Mouse (Mus musculus) kidney, embryonic 16.5 days (tissue): ENCODE measurements around the gene Zfp296. TPM values are rescaled to one million over a fixed set of nuclear protein-coding genes. Genes with fewer than 3 reads are reported as not detected.

ENCODE experiments used
- ATAC-seq: fragments of 200-750 bp; cut with Nextera tagmentation; 2 replicates; pipeline ENCODE4 v1.8.0; 2017; ENCODE audit warnings: moderate TSS enrichment; ENCODE audit not compliant: low FRiP score, low TSS enrichment
- H3K27ac ChIP-seq: fragments of 300-500 bp; sonication (generic); 2 replicates; pipeline ENCODE4 v1.5.1; 2014; ENCODE audit warnings: low read length
- H3K27me3 ChIP-seq: fragments of 300-500 bp; sonication (generic); 2 replicates; pipeline ENCODE4 v1.6.1; 2014; ENCODE audit warnings: low read length, control low read depth, mixed read lengths; ENCODE audit not compliant: insufficient read depth
- H3K36me3 ChIP-seq: fragments of 300-500 bp; sonication (generic); 2 replicates; pipeline ENCODE4 v1.6.1; 2014; ENCODE audit warnings: low read length, control low read depth, mixed read lengths; ENCODE audit not compliant: insufficient read depth
- H3K4me1 ChIP-seq: fragments of 300-500 bp; sonication (generic); 2 replicates; pipeline ENCODE4 v1.6.1; 2014; ENCODE audit warnings: low read length, control low read depth, mixed read lengths; ENCODE audit not compliant: insufficient read depth
- H3K4me2 ChIP-seq: fragments of 300-500 bp; sonication (generic); replicated peaks from 2 replicates; pipeline ENCODE4 v1.6.1; 2014; ENCODE audit warnings: low read depth, low read length
- H3K4me3 ChIP-seq: fragments of 300-500 bp; sonication (generic); 2 replicates; pipeline ENCODE4 v1.5.1; 2014; ENCODE audit warnings: mild to moderate bottlenecking, low read length
- H3K9ac ChIP-seq: fragments of 300-500 bp; sonication (generic); replicated peaks from 2 replicates; pipeline ENCODE4 v1.6.1; 2014; ENCODE audit warnings: low read length
- H3K9me3 ChIP-seq: fragments of 300-500 bp; sonication (generic); 2 replicates; pipeline ENCODE4 v1.6.1; 2016; ENCODE audit warnings: low read length, control low read depth
- WGBS: fragments of 180-500 bp; shearing (Covaris S2); extraction: QIAGEN DNeasy Blood & Tissue Kit; methylation state at CpG from one replicate; pipeline ENCODE4 v1.1.7; 2014; 5-methylcytosine and 5-hydroxymethylcytosine counted together
- polyA plus RNA-seq: library from polyadenylated mRNA; unstranded; fragments of >200 nt; fragmentation: Nextera tagmentation; extraction: Ambion mirVana; gene quantifications from 2 replicates; pipeline ENCODE4 v1.2.1, GENCODE M21; 2015

Gene Zfp296
- polyA plus RNA-seq, 1 experiment from 2014 or later: 0.46 TPM

- no peak overlapping the region for H3K4me3 ChIP-seq
- H3K27ac ChIP-seq: no peak overlapping the region
- no peak overlapping the region for H3K9ac ChIP-seq
- 87% methylated on average over 2 of the region's 2 CpGs for WGBS
- no peak for ATAC-seq
- no peaks in the 10 kb centered on the region for H3K9me3 ChIP-seq
- H3K4me2 ChIP-seq: no peak overlapping the region
- no peaks in the 10 kb centered on the region for H3K27me3 ChIP-seq
- peaks cover 19% of the 10 kb centered on the region; the same call in 1 of the 2 replicates for H3K4me1 ChIP-seq
- H3K36me3 ChIP-seq: no peaks in the 10 kb centered on the region
Observed at GRCm38 (mm10) chr7:19547344-19547969, 29.6 kb upstream of the Zfp296 start.

GRCm38 (mm10) chr7:19549394-19549793 lies 27.7 kb upstream of the Zfp296 start:
- Histone ChIP-seq H3K4me2 (no peak overlapping the region), H3K27ac (no peak overlapping the region), H3K4me1 (peaks cover 13% of the 10 kb centered on the region; the same call in 1 of the 2 replicates), H3K36me3 (peaks cover 13% of the 10 kb centered on the region), H3K4me3 (no peak overlapping the region), H3K27me3 (no peaks in the 10 kb centered on the region), H3K9me3 (no peaks in the 10 kb centered on the region), H3K9ac (no peak overlapping the region)
- ATAC-seq: no peak
- WGBS: 87% methylated on average over 10 of the region's 10 CpGs

GRCm38 (mm10) chr7:19551634-19552033 lies 25.5 kb upstream of the Zfp296 start:
- Histone ChIP-seq H3K9ac (no peak overlapping the region), H3K27me3 (no peaks in the 10 kb centered on the region), H3K27ac (no peak overlapping the region), H3K4me1 (peaks cover 4% of the 10 kb centered on the region; the same call in 1 of the 2 replicates), H3K4me3 (no peak overlapping the region), H3K9me3 (no peaks in the 10 kb centered on the region), H3K36me3 (peaks cover 18% of the 10 kb centered on the region), H3K4me2 (no peak overlapping the region)
- no peak for ATAC-seq
- WGBS: 68% methylated on average over 5 of the region's 5 CpGs

- 46% methylated on average over 2 of the region's 2 CpGs for WGBS
- ATAC-seq: no peak
- H3K36me3 ChIP-seq: peaks cover 20% of the 10 kb centered on the region
Observed at GRCm38 (mm10) chr7:19552443-19552842, 24.6 kb upstream of the Zfp296 start.

GRCm38 (mm10) chr7:19554168-19554567 lies 22.9 kb upstream of the Zfp296 start:
- no peak overlapping the region for H3K9ac ChIP-seq
- WGBS: 73% methylated on average over 1 of the region's 1 CpGs
- no peak for ATAC-seq
- no peak overlapping the region for H3K4me2 ChIP-seq
- no peak overlapping the region for H3K27ac ChIP-seq
- peaks cover 15% of the 10 kb centered on the region; the same call in 1 of the 2 replicates for H3K4me1 ChIP-seq
- no peaks in the 10 kb centered on the region for H3K9me3 ChIP-seq
- peaks cover 20% of the 10 kb centered on the region for H3K36me3 ChIP-seq
- H3K27me3 ChIP-seq: no peaks in the 10 kb centered on the region
- no peak overlapping the region for H3K4me3 ChIP-seq

More at GRCm38 (mm10) chr7:19552443-19552842, 24.6 kb upstream of the Zfp296 start:
- no peaks in the 10 kb centered on the region for H3K9me3 ChIP-seq
- no peak overlapping the region for H3K4me3 ChIP-seq
- peaks cover 4% of the 10 kb centered on the region; the same call in 1 of the 2 replicates for H3K4me1 ChIP-seq
- H3K27me3 ChIP-seq: no peaks in the 10 kb centered on the region
- no peak overlapping the region for H3K9ac ChIP-seq
- no peak overlapping the region for H3K4me2 ChIP-seq
- H3K27ac ChIP-seq: no peak overlapping the region

GRCm38 (mm10) chr7:19557086-19557485 lies 20.0 kb upstream of the Zfp296 start:
- peaks cover 31% of the 10 kb centered on the region for H3K4me1 ChIP-seq
- no peak for ATAC-seq
- no peak overlapping the region for H3K27ac ChIP-seq
- peaks cover 20% of the 10 kb centered on the region for H3K36me3 ChIP-seq
- H3K9ac ChIP-seq: 0 out of 2 replicates have a peak overlapping the region, but pooled peaks have one; percentile 8
- H3K4me2 ChIP-seq: no peak overlapping the region
- no peaks in the 10 kb centered on the region for H3K9me3 ChIP-seq
- no peaks in the 10 kb centered on the region for H3K27me3 ChIP-seq
- WGBS: 94% methylated on average over 2 of the region's 2 CpGs
- no peak overlapping the region for H3K4me3 ChIP-seq

GRCm38 (mm10) chr7:19557982-19558900 lies 18.8 kb upstream of the Zfp296 start:
- Histone ChIP-seq H3K36me3 (peaks cover 15% of the 10 kb centered on the region), H3K27ac (no peak overlapping the region), H3K9ac (no peak overlapping the region; the same call in 1 of the 2 replicates), H3K4me3 (no peak overlapping the region), H3K27me3 (no peaks in the 10 kb centered on the region), H3K4me2 (no peak overlapping the region), H3K4me1 (peaks cover 35% of the 10 kb centered on the region), H3K9me3 (no peaks in the 10 kb centered on the region)
- 89% methylated on average over 6 of the region's 6 CpGs for WGBS
- no peak for ATAC-seq

GRCm38 (mm10) chr7:19558965-19559364 lies 18.1 kb upstream of the Zfp296 start:
- 46% methylated on average over 2 of the region's 2 CpGs for WGBS
- H3K9ac ChIP-seq: no peak overlapping the region
- no peak for ATAC-seq

GRCm38 (mm10) chr7:19560491-19561260 lies 16.4 kb upstream of the Zfp296 start:
- Histone ChIP-seq H3K27ac (peak overlapping the region; percentile 94; the same call in 1 of the 2 replicates), H3K4me3 (peak overlapping the region; percentile 99), H3K4me2 (peak overlapping the region; percentile 81), H3K4me1 (peaks cover 37% of the 10 kb centered on the region), H3K9me3 (peaks cover 5% of the 10 kb centered on the region), H3K36me3 (peaks cover 21% of the 10 kb centered on the region), H3K9ac (peak overlapping the region; percentile 96), H3K27me3 (no peaks in the 10 kb centered on the region)
- 18% methylated on average over 11 of the region's 11 CpGs for WGBS
- ATAC-seq: no peak

More at GRCm38 (mm10) chr7:19558965-19559364, 18.1 kb upstream of the Zfp296 start:
- Histone ChIP-seq H3K27me3 (no peaks in the 10 kb centered on the region), H3K4me3 (no peak overlapping the region), H3K36me3 (peaks cover 11% of the 10 kb centered on the region), H3K27ac (no peak overlapping the region), H3K4me1 (peaks cover 37% of the 10 kb centered on the region), H3K9me3 (no peaks in the 10 kb centered on the region), H3K4me2 (no peak overlapping the region)
